Mouse (Mus musculus) brain, embryonic 18.5 days (tissue): ENCODE data around the gene Tgfbr2.

Source experiments
- DNase-seq: peaks from one replicate; pipeline ENCODE4 v3.0.0-alpha.2; 2012; ENCODE audit warnings: low read depth, low spot score

Gene Tgfbr2

DNA sequence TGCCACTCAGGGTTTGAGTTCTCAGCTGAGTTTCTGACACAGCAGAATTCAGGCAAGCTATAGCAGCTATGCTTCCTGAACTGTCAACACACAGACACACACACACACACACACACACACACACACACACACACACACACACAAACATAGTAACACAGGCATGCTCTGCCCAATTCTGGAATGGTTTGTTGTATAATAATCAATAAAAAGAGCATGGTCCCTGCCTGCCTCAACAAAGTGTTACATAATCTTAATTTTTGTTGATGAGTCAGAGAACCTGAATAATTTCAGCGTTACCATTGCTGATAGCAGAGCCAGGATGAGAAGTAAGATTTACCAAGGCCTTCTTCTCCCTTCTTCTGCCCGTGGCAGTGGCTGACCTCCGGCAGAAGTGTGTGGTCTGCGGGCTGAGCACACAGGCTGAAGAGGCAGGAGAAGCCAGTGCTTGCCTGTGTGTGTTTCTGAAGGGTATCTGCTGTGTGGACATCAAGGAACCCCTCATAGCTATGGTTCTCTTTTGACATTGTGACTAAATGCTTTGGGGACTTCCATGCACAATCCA is 18.8 kb upstream of the Tgfbr2 start:
- DNase-seq: no peak

DNA sequence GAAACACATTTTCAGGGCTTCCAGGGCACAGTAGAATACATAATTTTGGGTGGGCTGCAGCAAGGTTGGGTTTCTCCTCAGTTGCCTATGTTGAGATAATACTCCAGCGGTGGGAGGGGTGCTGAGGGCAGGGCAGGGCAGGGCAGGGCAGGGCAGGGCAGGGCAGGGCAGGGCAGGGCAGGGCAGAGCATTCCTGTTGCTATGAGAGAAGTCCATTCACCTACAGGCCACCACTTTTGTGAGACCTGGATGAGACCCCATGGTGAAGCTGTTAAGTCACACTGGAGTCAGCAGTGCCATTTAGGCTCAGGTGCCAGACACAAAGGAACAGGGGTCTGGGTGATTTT is 18.3 kb upstream of the Tgfbr2 start:
- no peak for DNase-seq

GRCm38 (mm10) chr9:116192826-116193534 is 17.8 kb upstream of the Tgfbr2 start:
- DNase-seq: no peak

DNA sequence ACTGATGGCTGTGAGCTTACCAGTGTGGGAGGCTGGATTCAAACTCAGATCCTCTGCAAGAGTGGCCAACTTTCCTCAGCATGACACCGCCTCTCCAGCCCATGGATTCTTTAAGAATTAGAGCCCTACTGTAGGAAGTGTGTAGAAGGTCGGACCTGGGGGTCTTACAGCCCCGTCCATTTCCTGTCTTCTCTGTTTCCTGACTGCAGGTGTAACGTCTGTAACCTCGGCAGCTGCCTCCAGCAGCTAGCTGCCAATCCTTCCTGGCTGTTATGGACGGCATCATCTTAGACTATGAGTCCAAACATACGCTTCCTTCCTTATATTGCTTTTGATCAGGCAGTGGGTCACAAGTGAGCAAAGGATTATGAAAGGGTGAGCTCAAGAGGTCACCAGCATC is 17.1 kb upstream of the Tgfbr2 start:
- DNase-seq: no peak

DNA sequence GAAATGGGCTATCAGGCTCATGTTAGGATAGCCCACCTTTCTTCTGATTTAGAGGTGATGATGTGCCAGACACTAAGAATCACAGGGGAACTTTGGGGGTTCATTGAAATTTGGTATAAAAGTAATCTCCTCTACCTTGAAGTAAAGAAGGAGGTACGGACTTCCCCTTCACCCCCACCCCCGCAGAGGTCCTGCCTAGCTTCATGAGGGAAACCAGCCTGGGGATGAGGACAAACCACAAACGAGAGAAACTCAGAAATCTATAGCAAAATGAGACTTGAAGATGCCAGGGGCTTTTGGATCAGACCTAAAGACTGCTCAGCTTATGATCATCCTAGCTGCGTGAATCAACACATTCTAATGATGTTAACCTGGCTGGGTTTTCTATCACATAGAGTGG is 14.7 kb upstream of the Tgfbr2 start:
- DNase-seq: no peak

DNA sequence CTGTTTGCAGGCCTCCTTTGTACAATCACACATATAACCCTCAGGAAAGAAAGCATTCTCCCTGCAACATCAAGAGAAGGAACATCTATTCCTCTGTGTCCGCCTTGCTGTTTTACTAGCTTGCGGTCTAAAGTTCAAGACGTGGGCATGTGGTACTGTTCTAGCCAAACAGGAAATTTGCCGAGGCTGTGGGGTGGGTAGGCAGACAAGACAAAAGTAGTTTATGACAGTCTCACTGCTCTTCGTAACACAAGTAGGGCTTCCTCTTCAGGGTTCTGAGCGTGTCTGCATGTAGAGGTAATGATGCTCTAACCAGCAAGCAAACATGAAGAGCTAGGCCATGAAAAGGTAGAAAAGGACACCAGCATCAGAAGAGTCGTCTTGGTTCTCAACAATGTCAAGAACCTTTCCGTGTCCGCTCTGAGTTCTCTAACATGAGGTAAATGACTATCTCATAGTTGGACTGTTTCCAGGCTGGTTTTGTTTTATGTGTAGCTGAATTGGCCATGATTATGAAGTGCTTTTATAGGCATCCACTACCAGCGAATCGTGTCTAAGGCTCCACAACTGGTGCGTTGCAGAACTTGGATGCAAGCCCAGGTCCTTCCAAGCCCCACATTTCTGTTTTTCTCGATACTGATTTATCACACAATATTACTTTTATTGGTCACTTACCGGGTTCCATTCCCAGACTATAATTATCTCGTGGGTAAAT is 13.9 kb upstream of the Tgfbr2 start:
- DNase-seq: no peak

DNA sequence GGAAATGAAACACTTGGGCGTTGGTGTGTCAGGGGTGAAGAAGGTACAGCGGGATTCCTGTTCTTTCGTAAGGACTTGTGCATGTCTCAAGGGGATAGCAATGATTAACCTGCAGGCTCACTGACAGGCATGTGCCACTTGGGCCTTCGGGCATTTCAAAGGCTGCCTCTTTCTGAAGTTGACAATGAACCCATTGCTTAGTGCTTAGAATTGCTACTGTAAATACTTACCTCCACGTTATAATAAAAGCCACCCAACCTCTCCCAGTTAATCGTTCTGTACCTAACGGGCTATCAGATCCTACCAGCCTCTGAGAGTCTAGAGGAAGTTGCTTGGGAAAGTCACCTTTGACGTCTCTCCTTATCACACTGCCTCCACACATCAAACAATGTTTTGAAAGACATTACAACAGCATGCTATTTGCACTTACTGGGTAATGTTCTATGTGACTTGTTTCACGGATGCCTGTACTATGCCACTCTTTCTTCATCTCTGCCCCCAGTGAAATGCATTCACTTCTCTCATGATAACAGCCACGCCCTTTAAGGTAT is 12.1 kb upstream of the Tgfbr2 start:
- DNase-seq: no peak

- DNase-seq: no peak
Measured at GRCm38 (mm10) chr9:116184903-116185302, 9.7 kb upstream of the Tgfbr2 start.

DNA sequence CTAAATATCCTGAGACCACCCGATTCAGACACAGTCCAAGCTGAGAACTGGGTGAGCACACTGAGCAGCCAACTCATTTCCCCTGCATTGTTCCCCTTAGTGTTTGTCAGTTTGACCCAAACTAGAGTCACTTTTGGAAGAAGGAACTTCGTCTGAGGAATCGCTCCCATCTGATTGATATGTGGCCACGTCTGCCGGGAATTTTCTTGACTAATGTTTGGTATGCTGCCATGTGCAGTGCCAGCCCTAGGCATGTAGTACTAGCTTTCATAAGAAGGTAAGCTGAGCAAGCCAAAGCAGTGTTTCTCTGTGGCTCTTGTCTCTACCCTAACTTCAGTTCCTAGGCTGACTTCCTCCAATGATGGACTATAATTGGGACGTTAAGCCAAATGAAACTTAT is 7.9 kb upstream of the Tgfbr2 start:
- DNase-seq: no peak

DNA sequence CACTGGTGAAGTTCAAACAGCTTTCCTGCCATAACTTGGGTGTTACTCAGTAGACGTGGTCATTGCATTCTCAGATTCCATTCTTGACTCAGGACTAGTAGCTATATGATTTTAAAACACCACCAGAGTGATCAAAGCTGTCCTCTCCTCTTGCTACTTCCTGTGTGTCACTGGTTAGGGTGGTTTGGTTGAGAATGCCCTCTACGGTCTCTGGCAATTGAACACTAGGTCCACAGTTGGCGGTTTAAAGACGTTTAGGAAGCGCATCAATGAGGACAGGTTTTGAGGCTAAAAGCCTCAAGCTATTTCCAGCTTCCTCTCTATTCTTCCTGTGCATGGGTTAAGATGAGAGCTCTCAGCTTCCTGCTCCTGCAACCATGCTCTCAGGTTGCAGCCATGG is 6.4 kb upstream of the Tgfbr2 start:
- no peak for DNase-seq

DNA sequence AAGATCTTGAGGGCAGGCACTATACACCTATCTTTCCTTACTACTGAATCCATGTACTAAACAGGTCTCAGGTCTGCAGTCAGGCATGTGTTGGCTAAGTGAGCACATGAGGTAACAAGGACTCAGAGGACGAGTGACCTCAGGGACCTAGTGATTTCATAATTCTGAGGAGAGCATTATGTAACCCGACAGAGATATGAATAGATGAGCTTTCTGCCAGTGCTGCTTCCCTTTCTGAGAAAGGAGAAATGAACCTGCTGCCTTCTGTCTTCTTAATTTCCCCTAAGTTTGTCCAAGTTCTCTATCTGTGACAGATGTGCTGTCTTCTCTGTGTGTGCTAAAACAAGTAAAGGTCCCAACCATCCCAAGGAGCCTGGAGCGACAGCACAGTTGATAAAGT is 3.0 kb upstream of the Tgfbr2 start:
- DNase-seq: no peak

GRCm38 (mm10) chr9:116177108-116177507 is 1.9 kb upstream of the Tgfbr2 start:
- no peak for DNase-seq

GRCm38 (mm10) chr9:116175488-116176115 is 442 bp upstream of the Tgfbr2 start:
- DNase-seq: no peak

GRCm38 (mm10) chr9:116173473-116174170 is 1.5 kb downstream of the Tgfbr2 start:
- no peak for DNase-seq

GRCm38 (mm10) chr9:116173059-116173458 is 2.1 kb downstream of the Tgfbr2 start:
- no peak for DNase-seq

DNA sequence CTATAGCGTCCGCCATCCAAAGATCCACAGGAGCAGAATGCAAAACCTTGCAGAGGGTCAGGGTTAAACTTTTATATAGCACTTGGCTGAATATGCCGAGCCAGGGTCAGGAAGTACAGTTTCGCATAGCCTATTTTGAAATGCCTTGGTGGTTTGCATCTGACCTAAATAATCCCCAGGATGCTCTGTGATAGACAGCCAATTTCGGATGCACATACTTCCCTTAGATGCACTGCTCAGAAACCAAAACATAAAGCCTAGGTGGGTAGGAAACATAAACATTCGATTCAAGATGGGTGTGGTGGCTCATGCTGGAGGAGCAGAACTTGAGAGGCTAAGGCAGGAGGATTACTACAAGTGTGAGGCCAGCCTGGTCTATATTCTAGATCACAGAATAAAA is 6.1 kb downstream of the Tgfbr2 start:
- no peak for DNase-seq

- no peak for DNase-seq
Measured at GRCm38 (mm10) chr9:116167304-116167880, 7.8 kb downstream of the Tgfbr2 start.

GRCm38 (mm10) chr9:116166363-116166762 is 8.8 kb downstream of the Tgfbr2 start:
- no peak for DNase-seq

- no peak for DNase-seq
Measured at GRCm38 (mm10) chr9:116163883-116164282, 11.3 kb downstream of the Tgfbr2 start.

GRCm38 (mm10) chr9:116162866-116163374 is 12.2 kb downstream of the Tgfbr2 start:
- DNase-seq: no peak

GRCm38 (mm10) chr9:116160860-116161259 is 14.3 kb downstream of the Tgfbr2 start:
- DNase-seq: no peak
